Mouse (Mus musculus): ENCODE results near the gene Dennd1a. TPM values are rescaled to one million over a fixed set of nuclear protein-coding genes. Genes with fewer than 3 reads are reported as not detected.
A peak's percentile ranks its signal among the peaks of the same experiment; 100 is the strongest.

The Dennd1a gene
- polyA plus RNA-seq, 1 experiment from 2014 or later, result 24.9 TPM

DNA sequence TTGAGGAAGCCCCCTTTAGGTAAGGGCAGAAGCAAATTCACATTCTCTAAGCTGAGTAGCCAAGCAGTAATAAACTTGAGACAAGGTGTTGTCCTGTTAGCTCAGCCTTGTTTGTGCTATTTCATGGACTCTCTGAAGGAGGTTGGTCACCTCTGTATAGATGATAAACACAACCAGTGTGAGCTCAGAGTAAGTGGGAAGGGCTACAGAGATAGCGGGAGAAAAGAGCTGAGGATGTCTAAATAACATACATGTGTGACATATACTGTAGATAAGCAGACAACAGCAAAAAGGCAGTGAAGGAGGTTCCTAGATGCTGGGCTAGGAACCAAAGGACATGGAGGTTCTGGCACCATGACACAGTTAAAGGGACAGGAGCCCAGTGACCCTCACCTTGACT, 286.2 kb downstream of the Dennd1a start:
- no peak for ATAC-seq (ENCODE audit: insufficient number of reproducible peaks, insufficient read depth, low FRiP score, low TSS enrichment, low read depth)
- no peaks in the 10 kb centered on the region for H3K27me3 ChIP-seq
- H3K36me3 ChIP-seq, result no peaks in the 10 kb centered on the region; the same call in 1 of the 2 replicates
- H3K4me3 ChIP-seq (replicated peaks), result no peak overlapping the region
- H3K9ac ChIP-seq (replicated peaks), result no peak overlapping the region
- peaks cover 8% of the 10 kb centered on the region for H3K4me1 ChIP-seq (replicated peaks)
- WGBS, result 90% methylated on average over 1 of the region's 1 CpGs
- H3K4me2 ChIP-seq, result no peak overlapping the region
- no peak overlapping the region for H3K27ac ChIP-seq
- no peaks in the 10 kb centered on the region for H3K9me3 ChIP-seq

DNA sequence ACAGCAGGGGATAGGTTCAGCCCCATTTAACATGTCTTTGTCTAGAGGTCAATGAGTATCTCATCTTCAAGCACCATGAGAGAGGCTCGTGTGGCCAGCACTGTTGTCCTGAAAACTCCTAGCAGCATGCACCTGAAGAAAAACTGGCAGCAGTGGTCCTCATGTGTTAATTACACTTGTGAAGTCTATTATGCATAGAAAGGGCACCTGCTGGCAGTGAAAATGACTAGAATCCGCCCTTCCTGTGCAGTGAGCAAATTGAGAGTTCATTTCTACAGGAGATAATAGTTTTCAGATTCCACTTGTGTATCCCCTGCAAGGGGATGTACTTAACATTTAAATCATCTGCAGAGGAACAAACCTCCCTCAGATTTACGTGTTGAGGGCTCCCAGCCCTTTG, 289.2 kb downstream of the Dennd1a start:
- H3K4me3 ChIP-seq (replicated peaks), result no peak overlapping the region
- H3K27ac ChIP-seq, result no peak overlapping the region
- no peak overlapping the region for H3K4me2 ChIP-seq
- 44% methylated on average over 3 of the region's 3 CpGs for WGBS
- H3K4me1 ChIP-seq (replicated peaks), result peaks cover 2% of the 10 kb centered on the region
- no peaks in the 10 kb centered on the region for H3K27me3 ChIP-seq
- H3K9me3 ChIP-seq, result no peaks in the 10 kb centered on the region
- no peak for ATAC-seq (ENCODE audit: insufficient number of reproducible peaks, insufficient read depth, low FRiP score, low TSS enrichment, low read depth)
- H3K9ac ChIP-seq (replicated peaks), result no peak overlapping the region
- H3K36me3 ChIP-seq, result no peaks in the 10 kb centered on the region; the same call in 1 of the 2 replicates

DNA sequence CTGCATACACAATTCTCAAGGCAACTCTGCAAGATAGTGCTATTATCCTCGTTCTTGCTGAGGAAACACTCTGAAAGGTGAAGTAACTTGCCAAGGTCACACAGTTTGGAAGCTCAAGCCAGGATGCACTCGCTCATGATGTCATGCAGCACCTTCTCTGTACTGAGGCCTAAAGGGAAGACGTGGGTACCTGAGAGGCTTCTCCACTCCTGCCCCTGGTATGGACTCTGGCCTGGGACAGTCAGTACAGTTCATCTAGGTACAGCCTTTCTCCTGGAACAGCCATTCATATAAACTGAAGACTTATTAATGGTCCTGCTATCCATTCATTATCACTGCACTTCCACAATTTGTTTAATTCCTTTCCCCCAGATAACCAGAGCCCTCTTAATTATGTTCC, 298.1 kb downstream of the Dennd1a start:
- Histone ChIP-seq H3K36me3 (no peaks in the 10 kb centered on the region), H3K4me3 (replicated peaks) (no peak overlapping the region), H3K4me2 (no peak overlapping the region), H3K4me1 (replicated peaks) (peaks cover 21% of the 10 kb centered on the region), H3K27me3 (peaks cover 3% of the 10 kb centered on the region; the same call in 1 of the 2 replicates), H3K9me3 (no peaks in the 10 kb centered on the region), H3K27ac (no peak overlapping the region), H3K9ac (replicated peaks) (no peak overlapping the region)
- ATAC-seq (ENCODE audit: insufficient number of reproducible peaks, insufficient read depth, low FRiP score, low TSS enrichment, low read depth), result no peak
- WGBS, result 88% methylated on average over 3 of the region's 3 CpGs

DNA sequence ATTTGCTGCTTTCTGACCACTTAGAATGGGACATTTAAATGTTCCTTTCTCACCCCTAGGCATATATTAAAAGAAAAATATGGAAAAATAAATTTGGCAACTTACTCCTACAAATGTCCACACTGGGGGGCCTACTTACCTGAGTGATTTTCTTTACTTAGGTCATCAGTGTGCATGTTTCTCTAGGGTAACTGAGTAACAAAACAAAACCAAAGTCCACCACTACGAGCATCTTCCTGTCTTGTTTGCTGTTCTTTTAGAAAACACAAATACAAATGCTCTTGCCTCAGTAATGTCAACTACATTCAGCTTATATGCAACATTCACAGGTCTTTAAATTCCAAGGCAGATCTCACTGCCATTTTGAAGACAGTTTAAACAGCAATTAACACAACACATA, 298.9 kb downstream of the Dennd1a start:
- no peak for ATAC-seq (ENCODE audit: insufficient number of reproducible peaks, insufficient read depth, low FRiP score, low TSS enrichment, low read depth)

DNA sequence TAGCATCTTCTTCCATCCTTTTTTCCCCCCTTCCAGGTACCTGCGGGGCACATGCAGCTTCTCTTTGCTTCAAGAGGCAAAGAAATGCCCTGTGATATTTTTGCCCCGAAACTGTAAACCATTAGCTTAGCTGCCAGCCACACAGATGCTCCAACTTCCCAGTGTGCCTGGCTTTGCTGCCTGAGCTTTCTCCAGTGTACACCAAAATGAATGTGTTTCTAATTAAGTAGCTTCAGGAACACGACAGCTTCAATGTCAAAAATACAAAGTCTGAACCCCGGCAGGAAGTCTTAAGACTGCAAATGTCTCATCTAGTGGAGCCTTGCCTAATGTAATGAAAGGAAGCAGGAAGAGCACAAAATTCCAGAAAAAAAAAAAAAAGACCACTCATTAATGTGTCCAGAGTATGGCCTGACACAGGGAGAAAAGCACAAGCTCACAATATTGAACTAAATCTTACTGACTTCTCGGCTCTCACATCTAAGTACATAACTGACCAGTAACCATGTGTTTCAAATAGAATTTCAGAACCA, 301.4 kb downstream of the Dennd1a start:
- ATAC-seq (ENCODE audit: insufficient number of reproducible peaks, insufficient read depth, low FRiP score, low TSS enrichment, low read depth), result no peak
- H3K36me3 ChIP-seq, result no peaks in the 10 kb centered on the region
- peaks cover 13% of the 10 kb centered on the region; the same call in 1 of the 2 replicates for H3K27me3 ChIP-seq
- WGBS, result 12% methylated on average over 5 of the region's 5 CpGs
- no peak overlapping the region for H3K4me3 ChIP-seq (replicated peaks)
- peak overlapping the region; percentile 7; the same call in 1 of the 2 replicates for H3K4me2 ChIP-seq
- H3K9me3 ChIP-seq, result no peaks in the 10 kb centered on the region
- H3K4me1 ChIP-seq (replicated peaks), result peaks cover 24% of the 10 kb centered on the region
- peak overlapping the region; percentile 74 for H3K27ac ChIP-seq
- H3K9ac ChIP-seq (replicated peaks), result no peak overlapping the region

More for the DNA sequence above, 298.9 kb downstream of the Dennd1a start:
- Histone ChIP-seq H3K36me3 (no peaks in the 10 kb centered on the region), H3K27me3 (peaks cover 7% of the 10 kb centered on the region; the same call in 1 of the 2 replicates), H3K4me1 (replicated peaks) (peaks cover 21% of the 10 kb centered on the region), H3K27ac (no peak overlapping the region), H3K4me2 (no peak overlapping the region), H3K9ac (replicated peaks) (no peak overlapping the region), H3K4me3 (replicated peaks) (no peak overlapping the region), H3K9me3 (no peaks in the 10 kb centered on the region)
- WGBS, result 88% methylated on average over 1 of the region's 1 CpGs

DNA sequence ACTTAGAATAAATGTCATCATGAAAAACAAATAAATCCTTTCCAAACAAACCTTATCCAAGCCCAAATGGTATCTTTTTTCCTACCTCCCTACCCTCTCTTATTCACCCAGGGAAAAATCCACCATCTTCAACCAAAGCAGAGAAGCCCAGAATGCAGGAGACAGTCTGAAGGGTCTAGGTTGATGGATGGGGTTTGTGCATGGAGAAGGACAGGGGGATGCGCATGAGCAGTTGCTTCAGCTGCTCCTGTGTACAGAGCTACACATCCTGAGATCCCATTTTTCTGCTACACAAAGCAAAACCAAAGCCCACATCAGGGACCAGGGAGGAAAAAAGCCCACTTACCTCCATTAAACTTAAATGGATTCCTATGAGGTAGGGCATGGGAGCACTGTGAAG, 304.5 kb downstream of the Dennd1a start:
- Histone ChIP-seq H3K27ac (no peak overlapping the region), H3K27me3 (peaks cover 23% of the 10 kb centered on the region), H3K4me2 (no peak overlapping the region), H3K9ac (replicated peaks) (no peak overlapping the region), H3K36me3 (no peaks in the 10 kb centered on the region), H3K4me1 (replicated peaks) (peaks cover 33% of the 10 kb centered on the region), H3K9me3 (no peaks in the 10 kb centered on the region), H3K4me3 (replicated peaks) (no peak overlapping the region)
- WGBS, result 100% methylated on average over 1 of the region's 1 CpGs
- ATAC-seq (ENCODE audit: insufficient number of reproducible peaks, insufficient read depth, low FRiP score, low TSS enrichment, low read depth), result no peak

DNA sequence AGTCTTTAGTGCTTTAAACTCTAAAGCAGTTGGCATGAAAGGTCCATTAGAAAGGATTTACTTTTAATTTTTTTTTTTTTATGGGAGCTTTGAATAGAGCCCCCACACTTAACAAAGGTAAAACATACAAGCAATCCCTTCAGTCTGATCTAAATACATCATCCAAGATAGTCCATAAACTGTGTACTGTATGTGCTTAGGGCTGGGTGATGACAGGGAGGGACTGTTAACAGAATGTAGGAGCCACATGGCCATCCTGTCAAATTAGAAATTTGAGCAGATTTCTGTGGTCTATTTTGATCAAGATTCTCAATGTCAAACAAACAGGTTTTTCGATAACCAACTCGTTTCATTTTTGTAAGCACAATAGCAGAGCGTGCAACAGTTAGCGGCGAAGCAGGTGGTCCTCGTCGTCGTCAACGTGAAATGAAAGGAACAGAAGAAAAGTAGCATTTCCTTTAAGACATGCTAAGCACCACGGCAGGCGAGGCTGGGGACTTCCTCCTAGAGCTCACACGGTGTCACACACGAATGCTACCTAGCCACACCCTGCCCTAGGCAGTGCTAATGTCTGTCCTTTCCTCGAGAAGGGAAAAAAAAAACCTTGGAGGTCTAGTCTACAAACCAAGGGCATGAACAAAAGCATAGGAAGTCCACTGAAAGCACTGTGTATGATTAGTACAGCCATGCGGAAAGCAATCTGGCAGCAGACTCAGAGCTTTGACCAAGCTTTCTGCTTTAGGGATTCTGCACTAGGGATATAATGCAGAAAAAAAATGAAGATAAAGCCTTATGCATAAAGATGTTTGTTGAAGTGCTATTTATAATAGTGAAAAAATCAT, 305.4 kb downstream of the Dennd1a start:
- Histone ChIP-seq H3K36me3 (no peaks in the 10 kb centered on the region), H3K4me2 (no peak overlapping the region), H3K4me3 (replicated peaks) (no peak overlapping the region), H3K4me1 (replicated peaks) (peaks cover 34% of the 10 kb centered on the region), H3K9ac (replicated peaks) (no peak overlapping the region), H3K27me3 (peaks cover 25% of the 10 kb centered on the region), H3K9me3 (no peaks in the 10 kb centered on the region), H3K27ac (no peak overlapping the region)
- ATAC-seq (ENCODE audit: insufficient number of reproducible peaks, insufficient read depth, low FRiP score, low TSS enrichment, low read depth), result no peak
- 68% methylated on average over 15 of the region's 15 CpGs for WGBS

DNA sequence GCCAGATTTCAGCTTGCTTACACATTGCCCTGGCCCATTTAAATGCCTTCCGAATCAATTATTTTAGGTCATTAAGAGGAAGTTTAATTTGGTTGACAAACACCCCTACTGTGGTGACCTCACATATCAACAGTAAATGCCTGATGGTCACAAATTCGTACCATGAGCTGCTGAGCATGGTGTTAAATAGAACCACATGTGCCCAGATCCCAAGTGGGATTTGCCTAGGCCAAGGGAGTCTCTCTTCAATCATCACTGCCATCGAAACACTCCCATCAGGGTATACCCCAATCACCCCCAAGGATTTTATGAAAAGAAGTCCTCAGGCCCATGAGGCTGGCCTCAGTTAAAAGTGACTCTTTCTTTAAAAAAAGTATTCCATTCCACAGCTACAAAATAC, 313.0 kb downstream of the Dennd1a start:
- peaks cover 44% of the 10 kb centered on the region for H3K4me1 ChIP-seq (replicated peaks)
- H3K4me3 ChIP-seq (replicated peaks), result no peak overlapping the region
- peaks cover 26% of the 10 kb centered on the region for H3K27me3 ChIP-seq
- ATAC-seq (ENCODE audit: insufficient number of reproducible peaks, insufficient read depth, low FRiP score, low TSS enrichment, low read depth), result no peak
- no peak overlapping the region for H3K4me2 ChIP-seq
- 21% methylated on average over 3 of the region's 3 CpGs for WGBS
- no peak overlapping the region for H3K27ac ChIP-seq
- no peaks in the 10 kb centered on the region for H3K9me3 ChIP-seq
- H3K9ac ChIP-seq (replicated peaks), result no peak overlapping the region
- H3K36me3 ChIP-seq, result no peaks in the 10 kb centered on the region

DNA sequence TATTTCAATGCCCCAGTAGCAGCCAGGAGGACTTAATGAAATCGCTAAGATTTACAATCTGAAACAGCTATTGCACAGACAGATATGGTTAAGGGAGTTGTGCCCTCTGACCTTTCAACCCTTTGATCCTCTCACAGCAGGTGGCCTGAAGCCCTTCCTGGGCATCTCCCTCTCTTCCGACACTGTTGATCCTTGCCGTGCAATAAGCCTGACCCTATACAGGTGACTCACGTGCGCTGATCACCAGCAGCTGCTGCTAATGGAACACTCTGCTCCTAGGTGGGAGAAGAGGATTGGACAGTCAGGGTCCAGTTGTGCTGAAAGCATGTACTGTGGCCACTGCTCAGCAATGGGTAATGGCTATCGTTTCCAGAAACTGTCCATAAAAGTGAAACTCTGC, 314.6 kb downstream of the Dennd1a start:
- Histone ChIP-seq H3K4me1 (replicated peaks) (peaks cover 39% of the 10 kb centered on the region), H3K9me3 (no peaks in the 10 kb centered on the region), H3K9ac (replicated peaks) (no peak overlapping the region), H3K4me3 (replicated peaks) (no peak overlapping the region), H3K27ac (no peak overlapping the region), H3K36me3 (no peaks in the 10 kb centered on the region), H3K27me3 (peaks cover 24% of the 10 kb centered on the region), H3K4me2 (no peak overlapping the region)
- no peak for ATAC-seq (ENCODE audit: insufficient number of reproducible peaks, insufficient read depth, low FRiP score, low TSS enrichment, low read depth)
- 9% methylated on average over 6 of the region's 6 CpGs for WGBS

DNA sequence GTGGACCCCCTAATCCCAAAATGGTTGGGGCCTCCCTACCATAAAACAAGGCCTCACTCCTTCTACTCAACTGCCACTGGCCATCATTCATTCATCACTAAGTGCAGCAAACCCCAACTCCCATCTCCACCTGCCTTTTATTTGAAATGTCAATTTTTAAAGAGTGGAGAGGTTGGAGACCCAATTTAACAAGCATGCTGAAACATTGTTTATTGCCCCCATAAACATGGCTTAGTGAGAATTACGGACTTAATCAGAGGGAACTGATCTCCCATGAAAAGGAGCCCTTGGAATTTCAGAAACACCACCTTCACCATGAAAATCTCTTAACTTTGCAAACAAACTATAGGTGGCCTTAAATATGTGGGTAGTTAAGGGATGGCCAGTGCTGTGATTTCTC, 315.5 kb downstream of the Dennd1a start:
- no peak overlapping the region for H3K4me3 ChIP-seq (replicated peaks)
- H3K9me3 ChIP-seq, result no peaks in the 10 kb centered on the region
- H3K36me3 ChIP-seq, result no peaks in the 10 kb centered on the region
- ATAC-seq (ENCODE audit: insufficient number of reproducible peaks, insufficient read depth, low FRiP score, low TSS enrichment, low read depth), result no peak
- no peak overlapping the region for H3K9ac ChIP-seq (replicated peaks)
- peaks cover 22% of the 10 kb centered on the region for H3K27me3 ChIP-seq
- no peak overlapping the region for H3K27ac ChIP-seq
- no peak overlapping the region for H3K4me2 ChIP-seq
- H3K4me1 ChIP-seq (replicated peaks), result peaks cover 38% of the 10 kb centered on the region
- WGBS, result 10% methylated on average over 1 of the region's 1 CpGs

DNA sequence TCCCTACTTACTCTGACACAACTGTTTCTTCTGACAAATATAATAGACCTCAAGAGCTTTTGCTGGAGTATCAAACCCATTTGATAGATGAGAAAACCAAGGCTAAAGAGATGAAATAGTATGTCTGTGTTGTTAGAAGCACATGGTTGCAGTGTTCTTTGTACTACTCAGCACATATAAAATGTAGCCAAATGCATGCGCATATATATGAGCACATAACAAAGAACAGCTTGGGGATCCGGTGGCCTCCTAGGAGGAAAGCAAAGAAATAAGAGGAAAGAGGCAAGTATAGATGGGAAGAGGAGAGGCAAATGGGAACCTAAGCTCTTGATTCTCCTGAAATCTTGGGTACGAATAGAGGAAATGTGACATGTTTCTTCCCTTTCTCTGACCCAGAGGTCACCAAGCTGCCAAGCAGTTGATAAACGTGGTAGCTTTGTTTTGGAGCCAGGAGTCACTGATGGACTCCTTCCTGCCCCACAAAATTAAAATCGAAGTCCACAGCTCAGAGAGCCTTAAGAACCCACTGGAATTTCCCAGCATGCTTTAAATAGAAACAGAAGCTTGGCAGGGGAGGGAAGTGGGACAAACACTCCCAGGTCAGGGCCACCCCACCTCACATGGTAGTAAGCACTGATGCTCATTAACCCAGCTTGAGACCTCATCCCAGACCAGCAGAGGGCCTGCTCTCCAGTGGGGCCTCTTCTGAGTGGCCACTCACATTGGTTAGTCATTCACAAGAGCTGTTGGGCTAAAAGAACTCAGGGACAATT, 317.3 kb downstream of the Dennd1a start:
- H3K4me1 ChIP-seq (replicated peaks), result peaks cover 40% of the 10 kb centered on the region
- H3K4me3 ChIP-seq (replicated peaks), result no peak overlapping the region
- H3K27ac ChIP-seq, result no peak overlapping the region

More for the DNA sequence above, 317.3 kb downstream of the Dennd1a start:
- ATAC-seq (ENCODE audit: insufficient number of reproducible peaks, insufficient read depth, low FRiP score, low TSS enrichment, low read depth), result no peak
- no peaks in the 10 kb centered on the region for H3K9me3 ChIP-seq
- peaks cover 12% of the 10 kb centered on the region; the same call in 1 of the 2 replicates for H3K27me3 ChIP-seq
- H3K36me3 ChIP-seq, result no peaks in the 10 kb centered on the region
- H3K4me2 ChIP-seq, result no peak overlapping the region
- H3K9ac ChIP-seq (replicated peaks), result no peak overlapping the region
- WGBS, result 44% methylated on average over 5 of the region's 5 CpGs

Data from limb, embryonic 12.5 days (tissue).